In genomic region chr16:42276216-42277141, GRCm38 (mm10) we compare ENCODE assay signal across 9 mouse cellular contexts.
A peak's percentile ranks its signal among the peaks of the same experiment; 100 is the strongest.
DNase-seq lines count a peak whose midpoint lies in the region; ATAC-seq and TF ChIP-seq lines count a peak whose summit lies in the region.
"Had no signal": no experiment of that assay in that cellular context is flagged by ENCODE, and none has a peak within 500 bp of the region (broad histone marks: within the 10 kb centered on the region; RNA-seq: fewer than 3 reads in every experiment).

No protein-coding gene starts in this region.

- H3K4me1 ChIP-seq in kidney, postnatal 0 days (replicated peaks; ENCODE audit: insufficient read depth, low read length) = no peaks in the 10 kb centered on the region
- no peaks in the 10 kb centered on the region for H3K4me1 ChIP-seq in liver, embryonic 11.5 days (replicated peaks; ENCODE audit: control insufficient read depth, insufficient read depth, low read length)
- H3K4me1 ChIP-seq in neural tube, embryonic 12.5 days = peaks cover 7% of the 10 kb centered on the region

- H3K9ac ChIP-seq in kidney, postnatal 0 days (ENCODE audit: low read depth, low read length) = no peak overlapping the region
- no peak overlapping the region for H3K9ac ChIP-seq in liver, embryonic 11.5 days (ENCODE audit: low read depth, low read length)
- no peak overlapping the region for H3K9ac ChIP-seq in neural tube, embryonic 12.5 days
- H3K9ac ChIP-seq: embryonic facial prominence, embryonic 13.5 days had no signal

- H3K4me3 ChIP-seq in kidney, postnatal 0 days (replicated peaks; ENCODE audit: low read depth, low read length) = no peak overlapping the region
- H3K4me3 ChIP-seq in liver, embryonic 11.5 days (ENCODE audit: low read depth, low read length) = no peak overlapping the region
- H3K4me3 ChIP-seq in neural tube, embryonic 12.5 days = no peak overlapping the region
- H3K4me3 ChIP-seq: embryonic facial prominence, embryonic 13.5 days had no signal

- TF ChIP-seq CTCF in kidney, postnatal 0 days (IDR thresholded peaks at IDR 0.05; ENCODE audit: low read depth) = peak; percentile 97

- no peaks in the 10 kb centered on the region for H3K27me3 ChIP-seq in kidney, postnatal 0 days (ENCODE audit: insufficient read depth, low read length)
- H3K27me3 ChIP-seq in liver, embryonic 11.5 days (replicated peaks; ENCODE audit: control insufficient read depth, insufficient read depth, low read length) = no peaks in the 10 kb centered on the region
- H3K27me3 ChIP-seq in neural tube, embryonic 12.5 days (replicated peaks) = no peaks in the 10 kb centered on the region
- H3K27me3 ChIP-seq: embryonic facial prominence, embryonic 13.5 days had no signal

- no peak overlapping the region for H3K27ac ChIP-seq in kidney, postnatal 0 days
- H3K27ac ChIP-seq in liver, embryonic 11.5 days (ENCODE audit: low read depth, low read length) = no peak overlapping the region
- peak overlapping the region; percentile 43; the same call in 1 of the 2 replicates for H3K27ac ChIP-seq in neural tube, embryonic 12.5 days
- H3K27ac ChIP-seq: embryonic facial prominence, embryonic 13.5 days had no signal

- WGBS in kidney, postnatal 0 days = 35% methylated on average over 15 of the region's 15 CpGs
- 34% methylated on average over 15 of the region's 15 CpGs for WGBS in liver, embryonic 11.5 days
- 36% methylated on average over 15 of the region's 15 CpGs for WGBS in neural tube, embryonic 12.5 days

- no peak overlapping the region for H3K4me2 ChIP-seq in kidney, postnatal 0 days (ENCODE audit: low read length)
- H3K4me2 ChIP-seq in liver, embryonic 11.5 days = no peak overlapping the region
- 0 out of 2 replicates have a peak overlapping the region, but pooled peaks have one; percentile 6 for H3K4me2 ChIP-seq in neural tube, embryonic 12.5 days (replicated peaks)
- H3K4me2 ChIP-seq: embryonic facial prominence, embryonic 13.5 days had no signal

- no peaks in the 10 kb centered on the region for H3K36me3 ChIP-seq in kidney, postnatal 0 days (ENCODE audit: insufficient read depth, low read length)
- no peaks in the 10 kb centered on the region for H3K36me3 ChIP-seq in liver, embryonic 11.5 days (ENCODE audit: control insufficient read depth, insufficient read depth, low read length)
- no peaks in the 10 kb centered on the region for H3K36me3 ChIP-seq in neural tube, embryonic 12.5 days
- H3K36me3 ChIP-seq: embryonic facial prominence, embryonic 13.5 days had no signal

- DNase-seq in B cell, adult 2 months = peak; percentile 57 to 60
- DNase-seq in adrenal gland, postnatal 10 days = peak; percentile 84
- peak; percentile 84 for DNase-seq in embryo, embryonic 9.5 days (ENCODE audit: extremely low spot score)
- DNase-seq in heart, adult 9 months (ENCODE audit: low spot score in 2 of 2) = peak; percentile 34 to 57
- DNase-seq in kidney, postnatal 0 days (ENCODE audit: low spot score) = peak; percentile 89
- peak; percentile 39 for DNase-seq in liver, embryonic 11.5 days (ENCODE audit: low spot score)
- DNase-seq in telencephalon, adult 2 months (ENCODE audit: low read depth, low spot score) = peak; percentile 67

- no peak for ATAC-seq in kidney, postnatal 0 days (replicated peaks; ENCODE audit: low FRiP score, low read depth)
- no peak for ATAC-seq in liver, embryonic 11.5 days (replicated peaks; ENCODE audit: low FRiP score)
- peak; percentile 72 for ATAC-seq in neural tube, embryonic 12.5 days (ENCODE audit: low FRiP score, low read depth)

- no peaks in the 10 kb centered on the region for H3K9me3 ChIP-seq in kidney, postnatal 0 days (replicated peaks; ENCODE audit: low read length)
- H3K9me3 ChIP-seq in liver, embryonic 11.5 days (ENCODE audit: control insufficient read depth, low read length) = no peaks in the 10 kb centered on the region
- H3K9me3 ChIP-seq in neural tube, embryonic 12.5 days = no peaks in the 10 kb centered on the region
- H3K9me3 ChIP-seq: embryonic facial prominence, embryonic 13.5 days had no signal

Comparison
In these comparisons a context has a peak if more than half of its experiments do, and no peak if none do; other contexts are left out.
1. DNase-seq: peak in every context shown above with its lines; median percentile 89 in kidney, postnatal 0 days; 84 in adrenal gland, postnatal 10 days; 84 in embryo, embryonic 9.5 days; 67 in telencephalon, adult 2 months; 58 in B cell, adult 2 months; 46 in heart, adult 9 months; 39 in liver, embryonic 11.5 days.